Mouse (Mus musculus): ENCODE measurements around the gene Sema7a.

Sema7a gene

GRCm38 (mm10) chr9:57959886-57960866 is 20.3 kb downstream of the Sema7a start:
- DNase-seq (ENCODE audit: low spot score), result no peak

GRCm38 (mm10) chr9:57961226-57961625 is 21.3 kb downstream of the Sema7a start:
- no peak for DNase-seq (ENCODE audit: low spot score)

DNA sequence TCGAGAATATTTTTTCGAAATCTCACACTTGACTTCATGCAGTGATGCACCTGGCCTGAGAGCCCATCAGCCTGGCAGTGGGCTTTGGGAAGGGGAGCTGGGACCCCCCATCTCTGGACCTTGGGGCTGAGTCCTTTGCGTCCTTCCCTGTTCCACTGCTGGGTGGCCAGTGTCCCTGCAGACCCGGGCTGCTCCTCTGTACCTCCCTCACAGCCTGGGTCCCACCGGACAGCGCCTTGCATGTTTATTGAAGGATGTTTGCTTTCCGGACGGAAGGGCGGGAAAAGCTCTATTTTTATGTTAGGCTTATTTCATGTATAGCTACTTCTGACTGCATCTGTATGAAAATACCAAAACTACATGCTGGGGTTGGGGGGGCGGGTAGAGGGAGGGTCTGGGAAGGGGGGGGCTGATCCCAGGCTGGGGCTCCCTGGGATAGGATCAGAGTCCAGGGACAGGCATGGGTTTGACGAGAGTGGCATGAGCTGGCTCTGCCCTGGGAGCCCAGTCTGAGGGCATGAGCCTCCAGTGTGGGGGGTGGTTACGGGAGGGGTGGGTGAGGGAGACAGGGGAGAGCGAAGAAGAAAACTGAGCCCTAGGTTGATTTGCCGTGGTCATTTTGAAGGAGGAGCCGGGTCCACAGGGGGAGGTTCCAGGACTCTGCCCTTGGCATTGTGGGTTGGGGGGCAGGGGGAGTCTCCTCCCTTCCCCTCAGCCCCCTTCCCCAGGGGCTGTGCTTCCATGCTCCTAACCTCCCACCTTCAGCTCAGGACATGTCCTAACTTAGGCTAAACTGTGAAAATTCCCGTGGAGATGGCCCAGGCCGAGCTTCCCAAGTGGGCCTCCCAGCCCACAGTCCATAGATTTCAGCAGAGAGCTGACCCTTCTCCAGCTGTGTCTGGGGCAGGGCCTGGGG is 22.2 kb downstream of the Sema7a start:
- DNase-seq (ENCODE audit: low spot score), result no peak

DNA sequence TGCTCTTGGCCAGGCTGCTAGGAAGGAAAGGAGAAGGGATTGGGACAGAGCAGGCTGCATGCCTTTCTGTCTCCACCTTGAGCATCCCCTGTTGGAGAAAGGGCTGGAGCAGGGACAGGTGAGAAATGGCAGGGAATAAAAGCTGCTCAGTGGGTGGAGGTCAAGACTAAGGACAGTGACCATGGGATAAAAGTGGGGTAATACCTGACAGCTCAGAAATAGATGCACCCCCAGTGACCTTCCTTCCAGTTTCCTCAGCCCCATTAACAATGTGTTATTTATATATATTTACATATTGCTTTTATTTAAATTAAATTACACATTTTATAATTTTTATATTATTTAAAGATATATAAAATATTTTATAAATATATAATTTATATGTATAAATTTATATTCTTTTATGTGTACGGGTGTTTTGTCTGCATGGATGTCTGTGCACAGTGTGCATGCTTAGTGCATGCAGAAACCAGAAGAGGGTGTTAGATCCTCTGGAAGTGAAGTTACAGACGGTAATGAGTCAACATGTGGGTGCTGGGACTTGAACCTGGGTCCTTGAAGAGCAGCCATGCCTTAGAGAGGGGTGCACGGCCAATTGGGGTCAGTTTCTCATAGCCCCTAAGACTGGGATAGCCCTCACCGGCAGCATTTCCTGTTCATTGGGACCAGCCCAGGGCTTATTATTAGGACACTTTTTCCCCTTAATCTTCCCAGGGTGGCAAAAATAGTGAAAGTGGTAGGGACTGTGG is 23.5 kb downstream of the Sema7a start:
- no peak for DNase-seq (ENCODE audit: low spot score)

GRCm38 (mm10) chr9:57963998-57964395 is 24.1 kb downstream of the Sema7a start:
- no peak for DNase-seq (ENCODE audit: low spot score)

DNA sequence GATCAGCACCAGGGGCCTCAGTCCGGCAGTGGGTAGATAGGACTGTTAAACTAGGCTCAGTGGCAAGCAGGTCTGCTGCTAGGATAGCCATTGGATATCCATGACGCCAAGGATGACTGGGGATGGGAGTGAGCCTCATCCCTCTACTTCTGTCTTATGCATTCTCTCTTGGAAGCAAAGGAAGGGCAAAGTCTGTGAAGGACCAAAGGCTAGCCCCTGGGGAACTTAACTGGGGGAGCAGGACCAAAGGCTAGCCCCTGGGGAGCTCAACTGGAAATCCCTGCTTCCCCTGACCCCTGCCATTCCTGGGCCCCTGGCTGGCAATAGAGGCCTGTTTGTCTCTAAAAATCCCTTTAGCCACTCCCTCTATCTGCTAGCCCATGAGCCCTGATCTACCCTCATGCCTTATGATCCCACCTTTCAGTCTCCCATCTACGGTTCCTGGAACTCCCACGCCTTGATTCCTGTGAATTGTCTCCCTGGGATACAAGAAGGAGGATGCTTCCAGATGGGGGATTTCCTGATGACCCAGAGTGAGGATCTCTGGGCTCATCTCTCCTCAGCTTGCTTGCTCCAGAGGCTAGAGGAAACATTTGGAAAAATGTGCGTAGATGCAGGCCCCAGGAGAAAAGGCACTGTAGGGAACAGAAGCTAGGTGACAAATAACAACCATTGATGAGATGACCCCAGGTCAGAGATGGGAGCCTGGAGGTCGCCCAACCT is 24.8 kb downstream of the Sema7a start:
- no peak for DNase-seq (ENCODE audit: low spot score)

GRCm38 (mm10) chr9:57965281-57966185 is 25.6 kb downstream of the Sema7a start:
- DNase-seq (ENCODE audit: low spot score), result no peak

DNA sequence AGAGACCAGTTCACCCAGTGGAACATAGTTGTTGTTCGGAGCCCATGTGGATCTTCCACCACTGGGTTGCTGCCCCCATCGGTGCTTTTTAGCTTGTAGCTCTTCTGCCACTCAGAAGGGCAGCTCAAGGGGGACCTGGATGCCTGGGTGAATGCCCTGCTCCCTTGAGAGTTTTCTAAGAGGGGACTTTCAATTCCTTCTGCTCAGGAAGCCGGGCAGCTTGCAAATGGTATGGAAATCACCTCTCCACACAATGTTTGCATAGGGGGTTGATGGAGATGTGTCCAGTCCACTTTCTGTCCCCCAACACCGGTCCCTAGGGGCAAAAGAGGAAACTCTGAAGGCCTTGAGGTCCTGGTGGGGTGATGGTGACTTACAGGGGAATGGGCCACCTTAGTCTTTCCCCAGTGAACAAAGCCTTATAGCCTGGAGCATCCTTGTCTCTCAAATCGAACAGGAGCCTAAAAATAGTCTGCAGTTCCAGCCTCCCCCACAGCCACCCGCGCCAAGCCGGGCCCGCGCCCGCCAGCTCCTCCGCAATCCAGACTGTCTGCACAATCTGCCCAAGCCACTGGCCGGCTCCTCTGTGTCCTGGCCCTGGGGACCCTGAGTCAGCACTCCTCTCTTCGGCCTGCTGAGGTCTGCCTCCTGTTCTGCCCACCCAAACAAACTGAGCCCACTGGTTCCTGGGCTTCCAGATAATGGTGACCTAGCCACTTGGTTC is 27.5 kb downstream of the Sema7a start:
- no peak for DNase-seq (ENCODE audit: low spot score)

GRCm38 (mm10) chr9:57968166-57968771 is 28.4 kb downstream of the Sema7a start:
- no peak for DNase-seq (ENCODE audit: low spot score)

- no peak for DNase-seq (ENCODE audit: low spot score)
Measured at GRCm38 (mm10) chr9:57968783-57969542, 29.1 kb downstream of the Sema7a start.

DNA sequence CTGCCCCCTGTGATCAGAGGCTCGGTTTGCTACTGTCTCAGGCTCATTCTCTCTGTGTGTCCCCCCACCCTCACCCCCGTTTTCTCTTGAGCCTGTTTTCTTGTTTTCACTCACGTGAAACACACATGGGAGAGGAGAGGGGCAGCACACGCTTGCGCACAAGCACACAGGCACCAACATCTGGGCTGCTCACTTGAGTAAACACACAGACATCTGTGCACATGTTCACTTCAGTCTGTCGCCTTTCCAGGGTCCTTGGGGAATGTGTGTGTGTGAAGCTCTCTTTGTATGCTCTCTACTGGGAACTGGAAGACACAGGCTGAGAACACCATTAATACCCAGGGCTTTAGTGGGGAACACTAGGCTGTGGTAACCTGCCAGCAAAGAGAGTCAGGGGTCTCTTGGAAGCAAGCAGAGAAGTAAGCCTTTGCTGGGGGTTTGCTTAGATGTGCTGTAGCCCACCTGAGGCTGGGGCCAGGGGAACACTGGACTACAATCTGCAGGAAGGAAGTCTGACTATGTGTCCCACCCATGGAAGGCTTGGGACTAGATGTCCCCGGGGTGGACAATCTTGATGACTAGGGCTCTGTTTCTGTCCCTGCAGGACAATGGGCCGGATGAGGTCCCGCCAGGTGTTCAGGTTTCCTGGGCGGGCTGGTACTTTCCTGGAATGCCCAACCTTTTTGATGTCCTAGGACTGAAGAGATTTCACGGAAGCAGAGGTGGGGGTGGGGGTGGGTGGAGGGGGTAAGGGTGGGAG is 30.0 kb downstream of the Sema7a start:
- DNase-seq (ENCODE audit: low spot score), result no peak

- DNase-seq (ENCODE audit: low spot score), result no peak
Measured at GRCm38 (mm10) chr9:57971413-57971812, 31.5 kb downstream of the Sema7a start.

DNA sequence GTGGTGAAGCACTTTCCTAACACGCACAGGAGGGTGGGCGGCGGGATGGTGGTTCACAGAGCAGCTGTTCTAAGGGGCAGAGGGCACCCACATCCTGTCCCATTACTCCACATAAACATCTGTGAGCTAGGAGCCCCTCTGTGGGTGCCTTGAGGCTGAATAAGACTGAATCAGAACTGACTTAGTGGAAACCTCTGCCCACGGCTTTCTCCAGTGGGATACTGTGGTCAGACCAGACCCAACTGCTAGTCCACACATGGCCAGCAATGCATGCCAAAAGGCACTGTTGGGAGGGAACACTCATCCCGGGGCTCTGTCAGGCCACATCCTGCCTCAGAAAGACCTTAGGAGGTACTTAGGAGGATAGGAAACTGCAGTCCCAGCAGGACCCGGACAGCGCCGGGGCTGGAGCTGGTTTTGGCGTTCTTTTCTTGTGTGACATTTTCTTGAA is 32.3 kb downstream of the Sema7a start:
- DNase-seq (ENCODE audit: low spot score), result no peak

DNA sequence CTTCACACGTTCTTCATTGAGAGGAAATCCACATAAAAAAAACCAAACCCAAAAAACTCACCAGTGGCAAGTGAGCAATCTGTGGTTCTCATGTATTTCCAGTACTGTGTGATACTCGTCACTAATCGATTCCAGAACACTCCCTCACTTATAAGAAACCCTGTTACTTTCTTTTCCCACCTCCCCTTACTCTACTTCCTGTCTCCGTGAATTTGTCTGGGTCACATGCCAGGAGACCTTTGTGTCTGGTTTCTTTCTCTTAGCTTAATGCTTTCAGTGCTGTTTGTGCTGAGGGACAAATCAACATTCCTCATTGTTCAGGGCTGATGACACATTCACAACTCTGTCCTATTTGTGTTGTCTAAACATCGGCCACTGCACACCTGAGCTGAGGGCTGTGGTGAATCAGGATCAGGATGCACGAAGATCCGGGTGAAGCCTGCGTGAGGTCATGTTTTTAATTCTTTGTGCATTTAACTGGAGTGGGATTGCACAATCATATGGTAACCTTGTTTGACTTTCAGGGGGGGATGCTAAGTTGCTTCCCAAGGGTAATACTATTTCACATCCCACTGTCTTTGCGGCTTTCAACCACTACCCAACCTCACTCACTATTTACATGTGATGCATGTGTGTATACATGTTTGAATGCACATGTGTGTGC is 33.0 kb downstream of the Sema7a start:
- DNase-seq (ENCODE audit: low spot score), result no peak

GRCm38 (mm10) chr9:57973440-57974066 is 33.6 kb downstream of the Sema7a start:
- no peak for DNase-seq (ENCODE audit: low spot score)

DNA sequence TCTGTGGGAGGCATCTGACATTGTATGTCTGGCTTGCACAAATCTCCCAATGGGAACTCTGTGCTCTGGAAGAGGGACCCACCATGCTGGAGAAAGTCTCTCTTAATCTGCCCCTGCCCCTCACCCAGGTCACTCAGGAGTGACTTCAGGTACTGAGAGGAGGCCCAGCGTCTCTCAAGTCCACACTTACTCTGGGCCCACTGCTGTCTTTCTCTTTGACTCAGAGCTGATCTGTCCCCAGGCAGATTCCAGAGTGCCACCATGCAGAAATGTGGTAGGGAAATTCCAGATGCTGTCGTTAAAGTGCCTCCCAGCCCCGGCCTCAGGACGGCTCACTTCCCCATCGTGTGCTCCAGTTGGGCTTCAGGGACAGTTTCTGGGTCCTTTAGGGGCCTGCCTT is 34.3 kb downstream of the Sema7a start:
- DNase-seq (ENCODE audit: low spot score), result no peak

Measured in ovary, postnatal 10 days (tissue).